Mouse (Mus musculus): Measurements from ENCODE around the gene Antxr1.

Gene Antxr1

GRCm38 (mm10) chr6:87183159-87183558 is 152.5 kb downstream of the Antxr1 start:
- peak; percentile 70 for DNase-seq

GRCm38 (mm10) chr6:87182736-87183135 is 152.9 kb downstream of the Antxr1 start:
- no peak for DNase-seq

DNA sequence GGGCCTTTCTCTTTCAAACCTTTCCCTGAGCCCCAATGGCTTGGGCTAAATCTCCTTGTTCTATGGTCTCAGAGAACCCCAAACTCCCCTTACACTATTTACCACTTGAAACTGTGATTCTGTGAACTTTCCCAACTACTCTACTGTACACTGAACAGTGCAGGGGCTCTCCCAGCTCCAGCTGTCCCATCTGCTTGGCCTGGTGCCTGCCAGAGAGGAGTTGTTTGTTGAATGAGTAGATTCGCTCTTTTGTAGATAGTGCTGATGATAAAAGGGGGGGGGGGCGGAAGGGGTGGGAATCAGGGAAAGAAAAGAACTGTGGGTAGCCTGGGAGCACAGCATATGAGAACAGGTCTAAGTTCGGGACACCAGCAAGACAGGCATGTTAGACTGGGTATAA is 164.2 kb downstream of the Antxr1 start:
- no peak for DNase-seq

DNA sequence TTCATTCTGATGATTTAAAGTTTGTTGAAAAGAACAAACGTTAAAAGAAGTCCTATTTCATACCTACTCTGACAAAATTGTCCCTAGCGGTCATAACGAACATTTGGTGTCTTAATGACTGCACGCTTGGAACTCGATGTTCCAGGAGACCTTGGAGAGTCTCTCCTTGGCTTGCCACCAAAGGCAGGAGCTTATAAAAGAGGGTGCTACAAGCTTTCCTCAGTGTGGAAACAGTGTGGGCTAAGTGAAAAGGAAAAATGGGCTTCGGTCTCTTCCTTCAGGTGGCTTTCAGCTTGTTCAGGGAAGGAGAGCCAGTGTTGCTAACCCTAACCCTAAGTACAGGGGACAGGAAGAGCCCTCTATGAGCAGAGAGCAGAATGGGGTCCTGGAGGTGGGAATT is 164.7 kb downstream of the Antxr1 start:
- peak; percentile 30 for DNase-seq

DNA sequence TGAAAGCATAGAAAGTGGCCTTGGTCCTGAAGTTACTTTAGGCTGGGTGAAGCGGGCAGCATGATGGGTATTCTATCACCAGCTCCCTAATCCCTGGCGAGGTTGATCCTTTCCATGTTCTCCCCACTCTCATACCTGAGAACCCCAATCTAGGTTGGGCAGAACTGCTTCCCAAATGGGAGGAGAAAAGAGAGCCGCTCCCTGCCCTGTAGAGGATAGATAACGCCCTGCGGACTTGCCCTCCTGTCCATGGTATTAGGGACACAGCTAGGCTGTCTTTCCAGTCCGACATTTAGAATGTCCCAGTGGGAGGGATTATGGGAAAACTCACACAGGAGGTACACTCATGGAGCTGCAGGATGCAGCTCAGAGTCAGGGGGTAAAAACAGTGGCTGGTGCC is 165.3 kb downstream of the Antxr1 start:
- no peak for DNase-seq

DNA sequence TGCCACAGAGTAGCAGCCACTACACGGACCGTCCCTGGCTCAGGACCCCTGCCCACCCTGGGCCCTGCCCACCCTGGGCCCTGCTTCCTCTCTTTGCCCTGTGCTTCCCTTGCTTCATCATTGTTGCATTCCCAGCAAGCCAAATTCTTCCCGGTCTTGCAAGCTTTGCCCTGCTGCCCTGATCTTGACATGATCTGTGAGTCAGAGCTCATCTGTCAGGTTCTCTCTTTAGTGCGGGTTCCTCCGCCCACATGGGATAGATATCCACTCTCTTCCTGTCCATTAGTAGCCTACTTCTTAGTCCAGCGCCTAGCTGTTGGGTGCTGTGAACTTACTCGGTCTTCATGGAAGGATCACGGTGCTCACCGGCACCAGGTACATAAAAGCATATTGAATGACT is 167.6 kb downstream of the Antxr1 start:
- no peak for DNase-seq

DNA sequence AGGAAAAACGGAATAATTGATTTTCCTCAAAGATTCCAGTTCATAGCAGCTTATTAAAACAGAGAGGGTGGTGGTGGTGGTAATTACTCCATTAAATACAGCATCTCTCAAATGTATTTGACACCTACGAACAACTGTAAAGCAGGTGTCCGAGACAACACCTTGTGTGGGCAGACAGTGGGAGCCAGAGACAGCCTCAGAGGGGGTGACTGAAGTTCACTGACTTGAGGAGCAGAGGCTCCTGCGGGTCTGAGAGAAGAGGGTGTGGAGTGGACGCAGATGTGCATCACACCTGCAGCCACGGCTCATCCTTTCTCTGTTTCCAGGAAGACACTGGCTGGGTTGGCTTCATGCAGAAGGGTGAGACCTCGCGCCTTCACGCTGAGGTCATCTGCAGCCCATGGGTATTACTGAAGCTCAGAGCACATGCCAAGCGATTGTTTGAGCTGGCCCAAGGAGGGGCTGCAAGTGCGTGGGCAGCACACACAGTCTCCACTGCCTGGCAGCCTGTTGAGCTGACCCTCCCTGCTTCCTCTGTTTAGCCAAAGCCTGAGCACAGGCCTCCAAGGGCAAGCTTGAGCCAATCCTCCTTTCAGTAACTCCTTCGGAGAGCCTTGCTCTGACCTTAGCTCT is 168.8 kb downstream of the Antxr1 start:
- DNase-seq: no peak

DNA sequence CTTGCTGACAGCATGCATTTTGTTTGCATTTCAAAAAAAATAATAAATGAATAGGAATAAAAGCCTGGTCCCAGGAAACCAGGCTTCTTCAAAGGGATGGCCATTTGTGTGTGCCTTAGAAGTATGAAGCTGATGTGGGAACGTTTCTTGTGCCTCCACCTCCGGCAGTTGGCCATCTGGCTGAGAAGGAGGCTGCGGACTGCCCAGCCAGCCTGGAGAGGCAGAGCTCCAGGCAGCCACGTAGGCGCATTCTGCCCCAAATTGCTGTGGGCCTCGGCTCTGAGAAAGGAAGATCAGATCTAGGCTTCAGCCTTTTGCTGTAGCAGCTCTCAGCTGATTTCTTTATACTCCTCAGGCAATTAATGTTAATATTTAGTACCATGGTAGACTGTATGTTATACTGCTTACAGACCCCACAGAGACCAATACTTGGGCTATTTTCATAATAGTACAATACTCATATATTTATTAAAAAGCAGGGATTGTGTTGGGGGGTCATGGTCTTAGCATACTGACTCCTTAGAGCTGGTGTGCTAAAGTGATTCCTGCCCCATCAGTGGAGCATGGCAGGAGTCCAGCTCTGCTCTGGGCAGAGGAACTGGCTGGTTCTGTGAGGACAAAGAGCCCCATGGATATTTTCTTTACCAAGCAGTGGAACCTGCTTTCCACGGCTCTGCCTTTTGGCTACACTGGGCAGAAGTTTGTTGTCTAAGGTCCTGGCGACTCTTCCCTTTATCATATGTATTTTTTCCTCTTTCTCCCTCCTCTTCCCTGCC is 169.9 kb downstream of the Antxr1 start:
- DNase-seq: no peak

DNA sequence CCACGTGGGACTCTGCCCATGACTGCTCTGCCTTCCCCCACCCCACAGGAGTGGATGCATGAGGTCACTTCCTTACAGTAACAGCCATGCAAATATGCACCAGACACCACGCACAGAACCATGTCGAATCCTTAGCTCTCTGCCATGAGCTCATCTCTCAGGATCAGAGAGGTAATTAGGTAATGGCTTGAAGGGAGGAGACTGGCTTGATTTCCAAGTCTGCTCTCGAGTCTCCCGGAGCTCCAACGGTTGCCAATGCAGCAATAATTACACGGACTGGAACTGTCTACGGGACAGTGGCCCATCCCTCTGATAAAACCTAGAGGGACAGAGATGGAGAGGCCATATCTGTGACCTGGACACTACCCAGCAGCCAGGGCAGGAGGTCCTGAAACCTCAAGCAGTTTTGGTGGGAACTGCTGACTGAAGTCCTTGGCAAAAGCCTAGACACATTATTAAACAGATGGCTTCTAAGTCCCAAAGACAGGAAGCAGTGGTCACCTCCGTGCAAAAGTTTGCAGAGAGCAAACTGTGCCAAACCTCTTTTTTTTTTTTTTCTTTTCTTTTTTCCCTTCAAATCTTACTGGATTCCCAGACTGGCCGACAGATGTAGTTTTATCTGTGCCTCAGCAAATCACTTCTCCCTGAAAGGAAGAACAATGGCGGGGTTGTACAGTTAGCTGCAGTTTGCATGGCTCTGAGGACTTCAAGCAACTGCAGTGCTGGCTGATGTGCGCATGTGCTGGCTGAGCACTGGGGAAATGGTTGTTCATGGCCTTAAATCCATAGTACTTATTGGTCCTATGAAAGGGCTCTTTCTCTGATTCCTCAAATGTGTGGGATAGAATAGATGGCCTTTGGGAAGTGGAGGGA is 174.0 kb downstream of the Antxr1 start:
- DNase-seq: no peak

DNA sequence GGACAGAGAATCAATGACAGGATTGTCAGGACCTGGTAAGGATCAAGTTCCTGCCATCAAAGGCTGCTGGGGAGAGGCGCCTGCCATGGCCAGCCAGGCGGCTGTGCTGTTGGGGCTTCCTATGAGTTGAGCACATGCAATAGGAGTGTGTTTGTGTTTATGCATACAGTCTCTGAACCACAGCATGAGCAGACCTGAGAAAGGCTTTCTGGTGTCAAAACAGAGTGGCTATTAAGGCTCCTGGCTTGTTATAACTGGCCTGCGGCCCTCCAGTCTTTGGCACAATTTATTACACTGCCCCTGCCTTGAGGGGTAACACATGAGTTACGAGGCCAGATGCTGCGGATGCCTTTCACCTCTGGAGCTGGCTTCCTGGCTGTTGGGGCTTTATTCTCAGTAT is 175.4 kb downstream of the Antxr1 start:
- no peak for DNase-seq

GRCm38 (mm10) chr6:87158062-87158623 is 177.5 kb downstream of the Antxr1 start:
- DNase-seq: no peak

- DNase-seq: no peak
Observed at GRCm38 (mm10) chr6:87153836-87154235, 181.8 kb downstream of the Antxr1 start.

DNA sequence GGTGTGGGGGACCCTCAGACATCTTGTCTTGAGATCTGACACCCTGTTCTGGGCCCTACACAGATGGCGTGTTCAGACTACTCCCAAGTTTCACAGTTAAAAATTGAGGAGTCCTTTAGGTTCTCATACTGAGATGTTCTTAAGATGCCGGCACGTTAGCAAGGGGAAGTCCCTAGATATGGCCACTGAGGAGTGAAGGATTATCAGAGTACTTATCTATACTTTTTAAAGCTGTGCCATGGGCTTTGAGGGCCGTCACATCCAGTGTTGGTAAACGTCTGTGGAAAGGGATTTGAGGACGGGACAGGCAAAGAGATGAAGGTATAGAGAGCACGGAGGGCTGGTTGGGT is 182.4 kb downstream of the Antxr1 start:
- no peak for DNase-seq

DNA sequence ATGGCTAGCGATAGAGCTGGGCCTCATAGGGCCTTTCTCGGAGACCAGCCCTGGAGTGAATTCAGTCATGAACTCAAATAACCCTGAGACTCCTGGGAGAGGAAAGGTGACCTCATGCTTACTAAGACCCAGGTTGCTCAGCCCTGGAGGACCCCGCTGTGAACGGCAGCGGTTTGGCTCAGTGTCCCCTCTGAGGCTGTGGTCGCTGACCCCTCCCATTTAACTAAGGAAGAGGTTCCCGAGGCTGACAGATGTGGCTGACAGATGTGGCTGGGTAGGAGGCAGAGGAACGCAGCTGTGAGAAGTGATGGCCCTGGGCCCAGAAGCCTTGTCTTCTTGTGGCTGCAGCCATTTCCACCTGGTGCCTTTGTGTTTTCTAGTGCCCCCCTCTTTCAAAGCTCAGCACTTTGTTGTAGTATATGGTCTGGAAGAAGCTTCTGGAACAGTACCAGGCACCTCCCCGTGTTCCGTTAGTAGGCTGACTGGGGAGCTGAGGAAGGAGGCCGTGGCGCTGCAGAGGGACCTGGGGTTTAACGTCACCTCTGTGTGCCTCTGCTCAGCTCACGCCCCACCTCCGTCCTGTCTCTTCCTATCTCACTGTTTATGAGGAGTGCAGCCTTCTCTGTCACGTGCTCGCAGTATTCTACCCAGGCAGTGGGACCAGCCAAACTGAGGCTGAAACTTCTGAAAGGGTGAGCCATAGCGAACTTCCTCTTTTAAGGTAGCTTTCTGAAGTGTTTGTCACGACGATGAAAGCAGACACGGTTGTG is 183.0 kb downstream of the Antxr1 start:
- DNase-seq: no peak

- DNase-seq: no peak
Observed at GRCm38 (mm10) chr6:87151427-87151826, 184.2 kb downstream of the Antxr1 start.

DNA sequence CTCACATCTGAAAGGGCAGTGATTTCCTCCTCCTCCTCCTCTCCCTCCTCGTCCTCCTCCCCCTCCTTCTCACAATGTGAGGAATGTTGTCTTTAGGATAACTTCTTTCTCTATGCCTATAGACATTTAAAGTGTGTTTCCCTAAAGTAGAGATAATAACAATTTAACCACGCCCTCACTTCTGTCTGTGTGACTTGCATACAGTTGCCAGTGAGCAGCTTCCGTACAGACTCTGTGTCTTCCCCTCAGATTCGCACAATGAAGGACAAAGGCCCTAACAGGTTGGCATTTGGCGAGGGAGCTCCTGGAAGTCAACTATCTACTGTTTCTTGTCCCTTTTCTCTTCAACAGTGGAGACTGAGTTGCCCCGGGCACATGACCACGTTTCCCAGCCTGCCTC is 185.2 kb downstream of the Antxr1 start:
- DNase-seq: no peak

DNA sequence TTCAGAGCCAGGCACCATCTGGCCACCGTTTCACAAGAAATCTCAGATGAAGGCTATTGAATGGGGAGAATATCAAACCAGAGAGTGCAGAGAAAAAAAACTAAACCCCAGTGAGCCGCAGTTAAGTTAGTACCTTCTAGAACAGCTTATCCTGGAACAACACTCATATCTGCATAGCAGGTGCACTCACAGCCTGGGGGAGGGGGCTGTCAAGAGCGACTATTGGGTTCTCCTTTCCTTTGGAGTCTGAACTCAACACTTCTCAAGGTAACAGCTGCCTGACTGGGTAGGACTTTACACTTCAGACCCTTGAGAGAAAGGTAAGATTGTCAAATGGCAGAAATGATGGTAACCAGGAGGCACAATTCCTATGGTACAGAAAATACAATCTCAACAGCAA is 187.7 kb downstream of the Antxr1 start:
- no peak for DNase-seq

DNA sequence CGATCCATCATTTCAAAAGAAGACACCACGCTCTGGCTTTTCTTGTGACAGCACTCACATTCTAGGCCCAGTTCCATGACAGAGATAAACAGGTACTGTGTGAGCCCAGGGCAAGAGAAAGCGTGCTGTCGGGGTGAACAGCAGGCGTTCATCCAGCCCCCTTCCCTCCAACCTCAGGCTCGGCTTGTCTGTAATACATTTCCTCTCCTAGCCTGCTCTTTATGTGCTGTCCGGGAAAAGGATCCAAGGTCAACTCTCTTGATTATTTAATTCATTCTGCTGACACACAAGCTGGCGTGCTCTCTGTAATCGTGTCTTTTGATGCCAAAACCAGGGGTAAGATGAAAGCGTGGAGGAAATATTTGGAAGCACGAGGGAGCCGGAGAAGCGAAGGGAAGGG is 192.0 kb downstream of the Antxr1 start:
- no peak for DNase-seq

DNA sequence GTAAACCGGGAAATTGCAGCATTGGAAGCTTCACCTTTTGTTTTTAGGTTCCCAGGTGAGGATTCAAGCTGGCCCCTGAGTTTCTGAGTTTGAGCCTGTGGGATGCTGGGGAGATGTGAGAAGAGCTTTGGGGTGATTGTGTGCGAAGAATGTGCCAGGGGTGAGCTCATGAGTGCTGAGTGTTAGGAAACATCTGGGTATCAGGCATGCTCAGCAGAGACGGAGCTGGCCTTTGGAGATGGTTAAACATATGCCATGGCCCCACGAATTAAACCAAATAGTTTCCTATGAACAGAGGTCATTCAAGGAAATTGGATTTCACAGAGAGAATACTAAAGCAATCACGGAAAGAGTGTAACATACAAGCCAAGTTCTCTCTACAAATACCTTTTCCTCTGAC is 193.4 kb downstream of the Antxr1 start:
- DNase-seq: no peak

DNA sequence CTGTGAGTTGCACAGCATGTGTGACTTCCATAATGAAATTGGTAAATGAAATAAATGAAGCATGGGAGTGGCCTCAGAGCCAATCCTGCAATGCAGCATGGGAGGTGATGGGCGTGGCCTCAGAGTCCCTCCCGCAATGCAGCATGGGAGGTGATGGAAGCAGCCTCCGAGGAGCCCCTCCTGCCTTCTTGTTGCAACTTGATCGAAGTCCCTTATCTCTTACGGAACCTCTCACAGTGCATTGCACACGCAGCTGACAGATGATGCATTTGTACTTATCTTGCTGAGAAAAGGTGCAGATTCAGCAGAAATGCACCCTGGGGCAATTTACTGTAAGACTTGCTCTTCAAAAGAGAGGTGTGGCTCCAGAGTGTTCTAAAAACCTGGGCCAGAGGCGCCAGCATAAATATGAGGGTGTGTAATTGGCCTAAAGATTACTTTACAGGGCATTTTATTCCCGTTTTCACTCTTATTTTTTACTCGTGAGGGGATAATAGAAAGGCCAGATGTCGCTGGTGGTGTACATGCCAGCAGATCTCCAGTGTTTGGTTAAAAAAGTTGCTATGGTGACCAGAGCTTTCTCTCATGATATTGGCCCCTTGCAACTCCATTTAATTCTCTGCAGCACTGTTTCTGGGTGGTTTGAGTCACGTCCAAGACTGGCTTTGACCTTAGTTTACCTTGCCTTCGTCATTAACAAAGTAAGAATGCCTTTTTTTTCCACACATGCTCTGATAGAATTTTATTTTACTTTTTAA is 195.6 kb downstream of the Antxr1 start:
- no peak for DNase-seq

- no peak for DNase-seq
Observed at GRCm38 (mm10) chr6:87138479-87138878, 197.1 kb downstream of the Antxr1 start.

GRCm38 (mm10) chr6:87133966-87134546 is 201.6 kb downstream of the Antxr1 start:
- no peak for DNase-seq

All from kidney, adult 9 months (tissue).